Mouse (Mus musculus): ENCODE data around the gene Zfand2b.

The Zfand2b gene

GRCm38 (mm10) chr1:75168472-75169464 is at the start of gene Zfand2b:
Gene Zfand2b (plus strand): TSS chr1:75168646.
- DNase-seq (ENCODE audit: low read depth, low spot score) = peak; percentile 96

- DNase-seq (ENCODE audit: low read depth, low spot score) = no peak
Measured at GRCm38 (mm10) chr1:75122211-75122610, 46.2 kb upstream of the Zfand2b start.

DNA sequence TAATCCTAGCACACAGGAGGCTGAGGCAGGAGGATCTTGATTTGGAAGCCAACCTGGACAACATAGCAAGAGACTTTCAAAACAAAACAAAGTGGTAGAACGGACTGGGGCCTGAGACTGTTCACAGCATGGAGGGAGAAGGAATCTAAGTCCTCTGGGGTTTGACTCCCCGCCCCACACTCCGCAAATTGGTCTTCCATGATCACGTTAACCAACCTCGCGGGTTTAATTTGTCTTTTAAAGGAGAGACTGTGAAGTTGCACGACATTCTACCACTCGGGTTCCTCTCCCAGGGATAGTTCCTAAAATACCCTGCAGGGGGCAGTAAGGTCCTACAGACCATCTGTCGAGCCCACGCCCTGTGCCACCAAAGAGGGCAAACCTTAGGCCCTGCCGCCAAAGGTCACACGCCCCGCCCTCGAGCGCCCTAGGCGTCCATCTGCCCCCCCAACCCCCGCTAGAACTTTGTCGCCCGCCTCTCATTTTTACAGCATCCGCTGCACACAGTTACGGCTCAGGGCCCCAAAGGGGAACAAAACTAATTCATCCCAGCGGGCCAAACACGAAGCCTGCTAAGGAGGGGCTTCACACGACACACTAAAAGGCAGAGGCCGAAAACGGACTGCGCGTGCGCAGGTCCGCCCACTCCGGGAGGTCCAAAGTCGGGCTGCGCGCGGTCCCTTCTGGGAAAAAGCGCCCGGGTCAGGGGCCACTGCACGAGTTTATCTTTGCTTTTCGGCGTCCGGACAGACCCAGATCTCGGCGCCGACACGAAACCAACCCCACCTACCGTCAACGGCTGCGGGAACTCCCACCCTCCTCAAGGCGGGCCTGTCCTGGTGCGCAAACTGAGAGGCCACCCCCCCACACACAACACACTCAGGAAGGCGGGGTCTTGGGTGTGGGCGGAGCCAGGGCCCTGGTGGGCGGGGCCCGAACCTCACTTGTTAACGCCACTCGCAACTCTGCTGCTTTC is 43.8 kb upstream of the Zfand2b start, which contains the start of gene Nhej1:
Nhej1 (minus strand) TSS at position 855 of the 976 bp plus-strand sequence.
- peak; percentile 98 for DNase-seq (ENCODE audit: low read depth, low spot score)

- no peak for DNase-seq (ENCODE audit: low read depth, low spot score)
Measured at GRCm38 (mm10) chr1:75125418-75125817, 43.0 kb upstream of the Zfand2b start.

- DNase-seq (ENCODE audit: low read depth, low spot score) = no peak
Measured at GRCm38 (mm10) chr1:75128641-75129040, 39.8 kb upstream of the Zfand2b start.

GRCm38 (mm10) chr1:75133421-75134207 is 34.8 kb upstream of the Zfand2b start, which contains the start of gene Slc23a3:
Gene Slc23a3 (minus strand): TSS chr1:75133890.
- no peak for DNase-seq (ENCODE audit: low read depth, low spot score)

- no peak for DNase-seq (ENCODE audit: low read depth, low spot score)
Measured at GRCm38 (mm10) chr1:75136293-75136692, 32.2 kb upstream of the Zfand2b start.

DNA sequence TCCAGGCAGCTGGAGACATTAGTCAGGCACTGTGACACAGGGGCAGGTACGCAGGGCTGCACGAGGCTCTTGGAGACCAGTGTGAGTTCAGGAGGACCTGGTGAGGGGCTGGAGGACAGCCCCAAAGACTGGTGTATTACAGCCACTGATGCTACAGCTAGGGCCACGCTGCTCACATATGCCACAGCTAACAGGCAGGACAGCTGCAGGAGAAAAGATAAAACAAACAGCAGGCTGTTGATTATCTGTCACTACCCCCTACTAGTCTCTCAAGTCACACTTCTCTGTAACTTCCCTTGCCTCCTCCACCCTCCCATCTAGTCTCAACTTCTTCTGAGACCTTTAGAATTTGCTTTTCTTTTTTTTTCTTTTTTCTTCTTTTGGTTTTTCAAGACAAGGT is 31.7 kb upstream of the Zfand2b start:
- no peak for DNase-seq (ENCODE audit: low read depth, low spot score)

- DNase-seq (ENCODE audit: low read depth, low spot score) = no peak
Measured at GRCm38 (mm10) chr1:75138448-75138847, 30.0 kb upstream of the Zfand2b start.

DNA sequence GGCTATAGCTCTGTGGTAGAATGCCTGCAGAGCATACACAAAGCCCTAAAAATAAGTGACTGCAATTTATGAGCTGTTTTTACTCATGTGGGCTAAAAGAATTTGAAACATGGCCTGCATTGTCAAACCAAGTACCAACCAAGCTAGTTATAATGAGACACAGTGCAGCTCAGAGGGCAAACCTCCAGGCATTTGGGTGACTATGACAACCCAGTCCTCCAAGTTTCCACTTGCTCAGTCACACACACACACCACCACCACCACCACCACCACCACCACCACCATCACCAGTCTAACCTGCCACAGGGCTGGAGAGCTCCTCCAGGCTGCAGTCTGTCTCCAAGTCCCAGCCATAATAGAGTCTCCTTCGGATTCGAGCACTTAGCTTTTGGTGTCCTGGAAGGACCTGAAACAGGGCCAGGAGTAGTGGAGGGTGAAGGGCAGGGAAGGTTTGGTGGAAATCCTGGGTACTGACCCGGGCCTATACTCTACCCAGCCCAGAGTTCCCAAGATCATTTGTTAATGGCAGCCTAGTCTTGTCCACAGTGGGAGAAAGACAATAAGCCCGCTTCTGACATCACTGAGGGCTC is 27.8 kb upstream of the Zfand2b start:
- DNase-seq (ENCODE audit: low read depth, low spot score) = no peak

- peak; percentile 48 for DNase-seq (ENCODE audit: low read depth, low spot score)
Measured at GRCm38 (mm10) chr1:75141486-75142190, 26.8 kb upstream of the Zfand2b start.

GRCm38 (mm10) chr1:75142301-75143261 is 25.9 kb upstream of the Zfand2b start, which contains the start of the genes Cnppd1 and Retreg2:
Gene Cnppd1 (minus strand): TSS chr1:75142711.
Gene Retreg2 (plus strand): TSS chr1:75142778.
- peak; percentile 97 for DNase-seq (ENCODE audit: low read depth, low spot score)

DNA sequence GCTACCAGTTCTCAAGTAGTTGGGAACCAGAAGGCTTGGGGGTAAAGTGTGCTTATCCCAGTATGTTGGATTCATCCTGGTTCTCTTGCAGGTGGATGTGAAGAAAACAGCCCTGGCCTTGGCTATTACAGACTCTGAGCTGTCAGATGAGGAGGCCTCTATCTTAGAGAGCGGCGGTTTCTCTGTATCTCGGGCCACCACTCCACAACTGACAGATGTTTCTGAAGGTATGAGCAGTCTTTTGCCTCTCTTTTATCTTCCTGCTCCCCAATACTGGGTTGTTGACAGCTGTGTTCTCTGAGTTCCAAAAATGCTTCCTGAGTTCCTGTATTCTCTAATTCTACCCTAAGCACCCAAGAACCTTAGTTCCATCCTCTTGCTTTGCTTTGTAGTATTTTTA is 22.9 kb upstream of the Zfand2b start:
- no peak for DNase-seq (ENCODE audit: low read depth, low spot score)

DNA sequence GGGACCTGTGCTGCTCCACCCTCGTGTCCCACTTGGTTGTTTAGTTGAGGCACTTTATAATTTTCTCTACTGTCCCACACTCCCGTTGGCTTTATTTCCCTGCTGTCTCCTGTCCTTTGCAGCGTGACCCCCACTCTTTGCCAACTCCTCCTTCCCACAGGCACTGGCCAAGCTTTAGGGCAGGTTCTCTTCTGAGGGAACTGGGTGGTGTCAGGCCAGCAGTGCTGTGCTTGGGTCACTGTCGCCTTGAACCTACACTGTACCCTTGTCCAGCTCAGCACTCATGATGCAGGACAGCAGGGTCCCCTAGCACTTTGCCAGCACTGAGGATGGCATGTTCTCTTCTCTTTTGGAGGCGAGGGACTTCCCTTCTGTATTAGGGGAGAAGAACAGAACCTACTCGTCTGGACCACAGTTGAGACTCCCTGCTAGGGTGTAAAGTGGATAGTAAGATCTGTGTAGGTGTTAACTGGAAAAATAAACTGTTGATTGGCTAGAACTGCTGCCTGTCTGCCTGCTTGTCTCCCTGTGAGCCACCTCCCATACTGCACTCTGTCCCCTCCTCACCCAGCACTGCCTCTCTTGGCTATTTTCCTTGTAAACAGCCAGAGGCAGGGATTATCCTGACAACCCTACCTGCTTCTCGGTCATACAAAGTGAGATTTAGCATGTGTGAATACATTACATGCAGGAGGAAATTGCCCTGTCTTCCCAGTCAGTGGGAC is 20.9 kb upstream of the Zfand2b start:
- DNase-seq (ENCODE audit: low read depth, low spot score) = no peak

GRCm38 (mm10) chr1:75148727-75149126 is 19.7 kb upstream of the Zfand2b start:
- DNase-seq (ENCODE audit: low read depth, low spot score) = no peak

DNA sequence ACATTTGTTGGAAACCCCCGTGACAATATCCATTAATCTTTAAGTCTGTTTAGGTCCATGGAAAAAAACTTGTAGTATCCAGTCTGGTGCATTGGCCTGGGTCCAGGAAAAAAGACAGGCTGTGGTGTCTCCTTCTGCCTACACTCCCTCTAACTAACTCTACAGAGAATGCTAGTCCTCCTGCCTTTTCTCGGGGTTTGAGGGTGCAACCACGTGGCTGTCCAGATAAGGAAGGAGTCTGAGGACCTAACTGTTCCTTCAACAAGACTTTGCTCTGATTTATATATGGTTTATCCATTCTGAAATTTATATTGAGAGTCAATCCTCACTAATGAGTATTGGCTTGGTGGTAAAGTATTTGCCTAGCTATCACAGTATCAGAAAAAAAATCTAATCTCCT is 12.6 kb upstream of the Zfand2b start:
- DNase-seq (ENCODE audit: low read depth, low spot score) = no peak

DNA sequence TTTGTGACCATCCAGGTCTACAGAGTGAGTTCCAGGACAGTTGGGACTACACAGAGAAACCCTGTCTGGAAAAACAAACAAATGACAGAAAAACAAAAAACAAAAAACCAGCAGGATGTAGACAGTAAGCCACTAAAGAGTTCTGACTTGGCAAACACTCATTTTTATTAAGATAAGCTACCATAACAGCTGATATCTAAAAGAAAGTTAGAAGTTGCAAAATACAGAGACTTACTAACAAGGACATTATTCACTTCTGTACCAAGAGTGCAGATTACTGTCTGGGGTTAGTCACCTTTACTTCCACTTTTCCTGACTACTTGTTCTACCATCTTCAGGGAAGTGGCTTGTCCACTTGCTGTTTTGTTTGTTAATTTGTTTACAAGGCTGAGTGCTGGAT is 9.5 kb upstream of the Zfand2b start:
- DNase-seq (ENCODE audit: low read depth, low spot score) = no peak
